Mouse (Mus musculus): ENCODE measurements around the gene S1pr1. TPM values are rescaled to one million over a fixed set of nuclear protein-coding genes. Genes with fewer than 3 reads are reported as not detected.

S1pr1 gene
- polyA plus RNA-seq, 1 experiment, result 3.1 TPM

DNA sequence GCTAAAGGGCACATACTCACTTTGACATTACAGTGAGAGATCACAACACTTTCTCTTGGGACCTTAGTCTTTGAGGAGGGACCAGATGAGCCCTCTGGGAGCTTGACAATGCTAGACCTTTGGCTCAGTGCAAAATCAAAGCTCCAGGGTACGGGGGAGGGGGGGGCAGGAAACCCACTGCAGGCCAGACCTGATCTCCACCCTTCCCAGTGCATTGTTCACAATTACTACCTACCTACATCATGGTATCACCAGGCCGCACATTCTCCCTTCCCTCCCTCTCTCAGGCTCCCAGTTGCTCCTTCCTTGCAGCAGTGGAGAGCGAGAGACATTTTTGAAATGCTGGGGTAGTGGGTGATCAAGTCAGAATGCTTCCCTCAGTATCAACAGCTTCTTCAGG is 3.5 kb downstream of the S1pr1 start:
- no peaks in the 10 kb centered on the region for H3K36me3 ChIP-seq (ENCODE audit: control insufficient read depth, insufficient read depth)
- H3K79me2 ChIP-seq (ENCODE audit: control insufficient read depth, insufficient read depth), result no peaks in the 10 kb centered on the region
- no peak overlapping the region for H3K4me3 ChIP-seq
- H3ac ChIP-seq (ENCODE audit: control insufficient read depth, insufficient read length), result no peak overlapping the region
- H3K27me3 ChIP-seq (ENCODE audit: control insufficient read depth, insufficient read depth, insufficient read length), result no peaks in the 10 kb centered on the region
- no peak for TF ChIP-seq POLR2A (IDR thresholded peaks at IDR 0.05; ENCODE audit: insufficient read length, low read depth)
- TF ChIP-seq USF1 (IDR thresholded peaks at IDR 0.05; ENCODE audit: low read depth), result no peak
- TF ChIP-seq E2F4 (IDR thresholded peaks at IDR 0.05; ENCODE audit: insufficient read depth), result no peak
- TF ChIP-seq POLR2AphosphoS2 (IDR thresholded peaks at IDR 0.05; ENCODE audit: insufficient read length, low read depth), result no peak
- TF ChIP-seq REST (IDR thresholded peaks at IDR 0.05; ENCODE audit: insufficient read depth, insufficient read length), result no peak
- TF ChIP-seq CEBPB (IDR thresholded peaks at IDR 0.05; ENCODE audit: insufficient read depth, poor library complexity, severe bottlenecking), result no peak
- TF ChIP-seq MYOG (IDR thresholded peaks at IDR 0.05; ENCODE audit: control insufficient read depth in 1 of 3, insufficient read depth in 1 of 3, insufficient read length in 2 of 3, low read depth in 2 of 3), result no peak
- TF ChIP-seq TCF12 (IDR thresholded peaks at IDR 0.05; ENCODE audit: insufficient read depth, poor library complexity, severe bottlenecking), result no peak
- TF ChIP-seq TCF3 (IDR thresholded peaks at IDR 0.05; ENCODE audit: insufficient read length, low read depth), result no peak
- TF ChIP-seq SRF (IDR thresholded peaks at IDR 0.05; ENCODE audit: control insufficient read depth, insufficient read length, low read depth), result no peak
- TF ChIP-seq MYOD1 (IDR thresholded peaks at IDR 0.05; ENCODE audit: control insufficient read depth in 1 of 3, insufficient read length in 2 of 3, low read depth in 2 of 3), result no peak
- TF ChIP-seq MAX (IDR thresholded peaks at IDR 0.05; ENCODE audit: low read depth), result no peak
- H3K4me2 ChIP-seq (ENCODE audit: low read depth), result no peak overlapping the region

- Histone ChIP-seq H3K4me3 (no peak overlapping the region), H3K79me2 (ENCODE audit: control insufficient read depth, insufficient read depth) (no peaks in the 10 kb centered on the region), H3K36me3 (ENCODE audit: control insufficient read depth, insufficient read depth) (no peaks in the 10 kb centered on the region), H3K27me3 (ENCODE audit: control insufficient read depth, insufficient read depth, insufficient read length) (no peaks in the 10 kb centered on the region), H3ac (ENCODE audit: control insufficient read depth, insufficient read length) (no peak overlapping the region), H3K4me2 (ENCODE audit: low read depth) (no peak overlapping the region)
- TF ChIP-seq CEBPB (IDR thresholded peaks at IDR 0.05; ENCODE audit: insufficient read depth, poor library complexity, severe bottlenecking) (no peak), REST (IDR thresholded peaks at IDR 0.05; ENCODE audit: insufficient read depth, insufficient read length) (no peak), POLR2AphosphoS2 (IDR thresholded peaks at IDR 0.05; ENCODE audit: insufficient read length, low read depth) (no peak), TCF3 (IDR thresholded peaks at IDR 0.05; ENCODE audit: insufficient read length, low read depth) (no peak), POLR2A (IDR thresholded peaks at IDR 0.05; ENCODE audit: insufficient read length, low read depth) (no peak), MYOD1 (IDR thresholded peaks at IDR 0.05; ENCODE audit: control insufficient read depth in 1 of 3, insufficient read length in 2 of 3, low read depth in 2 of 3) (no peak), TCF12 (IDR thresholded peaks at IDR 0.05; ENCODE audit: insufficient read depth, poor library complexity, severe bottlenecking) (no peak), MAX (IDR thresholded peaks at IDR 0.05; ENCODE audit: low read depth) (no peak), E2F4 (IDR thresholded peaks at IDR 0.05; ENCODE audit: insufficient read depth) (no peak), SRF (IDR thresholded peaks at IDR 0.05; ENCODE audit: control insufficient read depth, insufficient read length, low read depth) (no peak), USF1 (IDR thresholded peaks at IDR 0.05; ENCODE audit: low read depth) (no peak), MYOG (IDR thresholded peaks at IDR 0.05; ENCODE audit: control insufficient read depth in 1 of 3, insufficient read depth in 1 of 3, insufficient read length in 2 of 3, low read depth in 2 of 3) (no peak)
These were observed 4.8 kb downstream of the S1pr1 start for GRCm38 (mm10) chr3:115710051-115710450.

DNA sequence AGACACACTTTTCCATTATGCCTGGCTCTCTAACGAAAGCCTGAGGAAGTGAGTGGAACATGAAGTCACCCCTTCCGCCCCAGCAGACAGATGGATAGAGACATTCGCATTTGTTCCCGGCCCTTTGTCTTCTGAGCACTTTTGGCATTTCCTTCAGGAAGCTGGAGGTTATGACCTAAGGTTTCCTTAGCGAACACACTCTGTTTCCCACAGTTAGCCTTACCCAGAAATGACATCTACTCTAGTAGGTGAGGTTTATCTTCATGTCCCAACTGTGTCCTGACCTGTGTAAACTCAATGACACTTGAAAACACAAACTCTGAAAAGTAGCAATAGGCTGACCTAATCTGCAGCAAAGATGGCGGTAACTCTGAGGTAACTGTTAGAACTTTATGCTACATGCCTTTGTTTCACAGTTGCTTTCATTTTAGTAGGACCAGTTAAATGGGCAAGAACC is 5.7 kb downstream of the S1pr1 start:
- H3K79me2 ChIP-seq (ENCODE audit: control insufficient read depth, insufficient read depth), result no peaks in the 10 kb centered on the region
- no peak overlapping the region for H3ac ChIP-seq (ENCODE audit: control insufficient read depth, insufficient read length)
- no peak overlapping the region for H3K4me3 ChIP-seq
- H3K4me2 ChIP-seq (ENCODE audit: low read depth), result no peak overlapping the region
- H3K36me3 ChIP-seq (ENCODE audit: control insufficient read depth, insufficient read depth), result no peaks in the 10 kb centered on the region
- no peaks in the 10 kb centered on the region for H3K27me3 ChIP-seq (ENCODE audit: control insufficient read depth, insufficient read depth, insufficient read length)
- TF ChIP-seq POLR2AphosphoS2 (IDR thresholded peaks at IDR 0.05; ENCODE audit: insufficient read length, low read depth) (no peak), MYOD1 (IDR thresholded peaks at IDR 0.05; ENCODE audit: control insufficient read depth in 1 of 3, insufficient read length in 2 of 3, low read depth in 2 of 3) (no peak), TCF3 (IDR thresholded peaks at IDR 0.05; ENCODE audit: insufficient read length, low read depth) (no peak), MAX (IDR thresholded peaks at IDR 0.05; ENCODE audit: low read depth) (no peak), MYOG (IDR thresholded peaks at IDR 0.05; ENCODE audit: control insufficient read depth in 1 of 3, insufficient read depth in 1 of 3, insufficient read length in 2 of 3, low read depth in 2 of 3) (no peak), USF1 (IDR thresholded peaks at IDR 0.05; ENCODE audit: low read depth) (no peak), SRF (IDR thresholded peaks at IDR 0.05; ENCODE audit: control insufficient read depth, insufficient read length, low read depth) (no peak), REST (IDR thresholded peaks at IDR 0.05; ENCODE audit: insufficient read depth, insufficient read length) (no peak), TCF12 (IDR thresholded peaks at IDR 0.05; ENCODE audit: insufficient read depth, poor library complexity, severe bottlenecking) (no peak), CEBPB (IDR thresholded peaks at IDR 0.05; ENCODE audit: insufficient read depth, poor library complexity, severe bottlenecking) (no peak), E2F4 (IDR thresholded peaks at IDR 0.05; ENCODE audit: insufficient read depth) (no peak)

DNA sequence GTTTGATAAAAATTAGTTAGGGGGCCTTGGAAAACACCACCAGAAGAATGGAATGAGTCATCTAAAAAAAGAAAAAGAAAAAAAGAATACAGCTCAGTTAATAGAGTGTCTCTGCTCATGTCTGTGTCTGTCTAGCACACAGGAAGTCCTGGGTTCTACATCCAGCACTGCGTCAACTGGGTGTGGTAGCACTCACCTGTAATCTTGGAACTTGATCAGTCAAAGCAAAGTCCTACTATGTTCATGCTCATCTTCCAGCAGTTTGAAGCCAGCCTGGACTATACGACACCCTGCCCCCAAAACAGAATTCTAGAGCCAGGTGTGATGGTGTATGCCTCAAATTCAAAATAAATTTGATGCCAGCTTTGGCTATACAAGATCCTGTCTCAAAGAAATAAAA is 8.1 kb downstream of the S1pr1 start:
- Histone ChIP-seq H3K4me2 (ENCODE audit: low read depth) (no peak overlapping the region), H3K79me2 (ENCODE audit: control insufficient read depth, insufficient read depth) (no peaks in the 10 kb centered on the region), H3K36me3 (ENCODE audit: control insufficient read depth, insufficient read depth) (no peaks in the 10 kb centered on the region), H3K4me3 (no peak overlapping the region), H3K27me3 (ENCODE audit: control insufficient read depth, insufficient read depth, insufficient read length) (no peaks in the 10 kb centered on the region), H3ac (ENCODE audit: control insufficient read depth, insufficient read length) (no peak overlapping the region)
- TF ChIP-seq MYOG (IDR thresholded peaks at IDR 0.05; ENCODE audit: control insufficient read depth in 1 of 3, insufficient read depth in 1 of 3, insufficient read length in 2 of 3, low read depth in 2 of 3) (no peak), POLR2AphosphoS2 (IDR thresholded peaks at IDR 0.05; ENCODE audit: insufficient read length, low read depth) (no peak), TCF12 (IDR thresholded peaks at IDR 0.05; ENCODE audit: insufficient read depth, poor library complexity, severe bottlenecking) (no peak), TCF3 (IDR thresholded peaks at IDR 0.05; ENCODE audit: insufficient read length, low read depth) (no peak), REST (IDR thresholded peaks at IDR 0.05; ENCODE audit: insufficient read depth, insufficient read length) (no peak), USF1 (IDR thresholded peaks at IDR 0.05; ENCODE audit: low read depth) (no peak), CEBPB (IDR thresholded peaks at IDR 0.05; ENCODE audit: insufficient read depth, poor library complexity, severe bottlenecking) (no peak)
